Mouse (Mus musculus): ENCODE results near the gene Shank1. TPM values are rescaled to one million over a fixed set of nuclear protein-coding genes. Genes with fewer than 3 reads are reported as not detected.

Gene Shank1
- polyA plus RNA-seq, 1 experiment = 51.0 TPM

- Histone ChIP-seq H3K4me1 (ENCODE audit: control insufficient read depth, insufficient read depth, low read length) (peaks cover 25% of the 10 kb centered on the region), H3K27ac (ENCODE audit: insufficient read depth, low read depth, low read length) (no peak overlapping the region; the same call in 1 of the 2 replicates), H3K4me3 (ENCODE audit: insufficient read depth, low read depth, low read length) (peak overlapping the region; percentile 83)
- 81% methylated on average over 14 of the region's 14 CpGs for WGBS
- TF ChIP-seq POLR2A (IDR thresholded peaks at IDR 0.05; ENCODE audit: insufficient read depth, low read depth, low read length) (no peak), CTCF (IDR thresholded peaks at IDR 0.05; ENCODE audit: insufficient read depth, low read depth, low read length) (no peak)
Measured at GRCm38 (mm10) chr7:44303346-44304340, 6.4 kb upstream of the Shank1 start.

- peaks cover 26% of the 10 kb centered on the region for H3K4me1 ChIP-seq (ENCODE audit: control insufficient read depth, insufficient read depth, low read length)
- TF ChIP-seq POLR2A (IDR thresholded peaks at IDR 0.05; ENCODE audit: insufficient read depth, low read depth, low read length) = no peak
- no peak for TF ChIP-seq CTCF (IDR thresholded peaks at IDR 0.05; ENCODE audit: insufficient read depth, low read depth, low read length)
- H3K4me3 ChIP-seq (ENCODE audit: insufficient read depth, low read depth, low read length) = peak overlapping the region; percentile 83
- under 1% methylated on average over 25 of the region's 25 CpGs for WGBS
- peak overlapping the region; percentile 95 for H3K27ac ChIP-seq (ENCODE audit: insufficient read depth, low read depth, low read length)
Measured at GRCm38 (mm10) chr7:44304463-44304774, 5.6 kb upstream of the Shank1 start.

DNA sequence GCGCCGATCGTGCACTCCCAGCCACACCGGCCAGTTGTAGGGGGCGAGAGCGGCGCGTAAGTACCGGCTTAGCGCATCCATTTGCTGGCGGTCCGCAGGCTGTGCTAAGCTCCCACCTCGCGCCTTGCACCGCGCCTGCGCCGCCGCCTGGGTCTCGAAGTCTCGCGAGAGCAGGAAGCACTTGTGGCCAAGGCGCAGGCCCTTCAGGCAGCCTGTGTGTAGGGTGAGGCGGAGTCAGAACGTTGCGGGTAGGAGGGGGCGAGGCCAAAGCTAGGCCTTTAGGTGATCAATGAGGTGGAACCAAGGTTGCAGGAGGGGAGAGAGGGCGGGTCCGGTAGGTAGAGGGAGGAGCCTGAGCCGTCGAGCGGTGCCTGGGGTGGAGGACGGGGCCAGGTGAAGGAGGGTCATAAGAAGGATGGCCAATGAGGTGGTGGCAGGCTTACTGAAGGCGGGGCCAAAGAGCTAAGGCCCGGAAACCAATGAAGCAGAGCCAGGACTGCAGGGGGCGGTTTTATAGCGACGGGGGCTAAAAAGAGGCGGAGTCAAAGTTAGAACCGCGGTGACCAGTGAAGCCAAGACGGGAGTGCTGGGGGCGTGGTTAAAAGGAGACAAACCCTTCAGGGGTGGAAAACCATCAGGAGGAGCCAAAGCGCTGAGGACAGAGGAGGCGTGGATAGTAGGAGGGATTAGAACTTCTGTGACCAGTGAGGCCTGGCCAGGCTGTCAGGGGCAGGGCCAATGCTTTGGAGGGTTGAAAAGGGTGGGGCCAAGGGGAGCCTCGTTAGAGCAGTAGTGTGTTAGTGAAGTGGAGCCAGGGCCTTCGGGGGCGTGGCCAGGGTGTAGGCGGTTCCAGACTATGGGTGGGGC, 5.0 kb upstream of the Shank1 start:
- peak overlapping the region; percentile 95 for H3K27ac ChIP-seq (ENCODE audit: insufficient read depth, low read depth, low read length)
- TF ChIP-seq POLR2A (IDR thresholded peaks at IDR 0.05; ENCODE audit: insufficient read depth, low read depth, low read length) = peak; percentile 98
- peak; percentile 12; the same call in 1 of the 2 replicates for TF ChIP-seq CTCF (IDR thresholded peaks at IDR 0.05; ENCODE audit: insufficient read depth, low read depth, low read length)
- under 1% methylated on average over 49 of the region's 49 CpGs for WGBS
- H3K4me3 ChIP-seq (ENCODE audit: insufficient read depth, low read depth, low read length) = peak overlapping the region; percentile 83
- H3K4me1 ChIP-seq (ENCODE audit: control insufficient read depth, insufficient read depth, low read length) = peaks cover 26% of the 10 kb centered on the region

DNA sequence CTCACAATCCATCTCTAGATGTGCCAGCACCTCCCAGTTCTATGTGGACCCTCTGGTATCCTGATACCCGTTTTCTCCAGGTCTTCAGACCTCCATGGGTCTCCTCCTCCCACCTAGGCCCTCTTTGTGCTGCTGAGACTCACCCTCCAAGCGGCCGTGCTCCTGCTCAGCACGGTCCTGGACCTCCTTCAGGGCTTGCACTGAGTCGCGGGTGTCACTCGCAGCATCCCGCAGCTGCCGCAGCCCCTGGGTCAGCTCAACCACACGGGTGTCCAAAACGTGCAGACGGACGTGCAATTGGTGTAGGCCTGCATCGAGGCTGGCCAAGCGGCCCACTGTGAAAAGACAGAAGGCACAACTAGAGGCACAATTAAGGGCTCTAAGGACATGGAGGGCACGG, 4.4 kb upstream of the Shank1 start:
- 13% methylated on average over 16 of the region's 16 CpGs for WGBS
- no peak for TF ChIP-seq CTCF (IDR thresholded peaks at IDR 0.05; ENCODE audit: insufficient read depth, low read depth, low read length)
- no peak for TF ChIP-seq POLR2A (IDR thresholded peaks at IDR 0.05; ENCODE audit: insufficient read depth, low read depth, low read length)
- Histone ChIP-seq H3K4me3 (ENCODE audit: insufficient read depth, low read depth, low read length) (peak overlapping the region; percentile 83; the same call in 1 of the 2 replicates), H3K4me1 (ENCODE audit: control insufficient read depth, insufficient read depth, low read length) (peaks cover 26% of the 10 kb centered on the region), H3K27ac (ENCODE audit: insufficient read depth, low read depth, low read length) (peak overlapping the region; percentile 95)

DNA sequence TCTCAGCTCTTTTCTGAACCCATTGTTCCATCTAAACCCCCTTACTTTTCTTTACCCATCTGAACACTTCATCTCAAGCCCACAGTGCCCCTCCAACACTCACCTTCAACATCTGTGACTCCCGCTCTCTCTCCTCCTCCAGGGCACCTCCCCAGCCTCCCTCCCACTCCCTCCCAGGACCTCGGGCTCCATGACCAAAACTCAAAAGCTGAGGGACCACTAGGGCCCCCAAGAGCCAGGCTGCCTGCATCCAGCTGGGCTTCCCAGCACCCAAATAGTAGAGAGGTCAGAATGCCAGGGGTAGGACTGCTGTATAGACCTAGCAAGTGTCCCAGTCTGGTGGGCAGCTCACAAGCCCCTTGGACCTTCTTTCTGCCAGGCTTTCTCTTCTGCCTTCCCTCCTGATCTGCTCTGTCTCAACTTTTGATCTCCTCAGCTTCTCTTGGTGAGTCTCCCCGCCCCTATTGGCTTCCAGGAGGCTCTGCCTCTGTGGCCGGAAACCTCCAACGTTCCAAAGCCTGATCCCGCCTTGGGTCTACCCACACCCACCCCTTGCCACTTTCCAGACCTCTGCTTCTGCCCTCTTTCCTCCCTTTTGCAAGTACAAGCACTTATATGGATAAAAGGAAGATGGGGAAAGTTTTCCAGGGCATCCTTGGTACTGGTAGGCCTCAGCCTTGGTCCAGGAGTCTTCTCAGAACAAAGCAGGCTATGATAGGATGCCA, 3.4 kb upstream of the Shank1 start, which contains the start of gene Clec11a:
Gene Clec11a (minus strand): TSS at position 387 of the 725 bp plus-strand sequence.
- no peak for TF ChIP-seq CTCF (IDR thresholded peaks at IDR 0.05; ENCODE audit: insufficient read depth, low read depth, low read length)
- TF ChIP-seq POLR2A (IDR thresholded peaks at IDR 0.05; ENCODE audit: insufficient read depth, low read depth, low read length) = no peak
- WGBS = 68% methylated on average over 6 of the region's 6 CpGs
- Histone ChIP-seq H3K4me3 (ENCODE audit: insufficient read depth, low read depth, low read length) (peak within 1 kb of the TSS; percentile 83; the same call in 1 of the 2 replicates), H3K4me1 (ENCODE audit: control insufficient read depth, insufficient read depth, low read length) (peaks cover 31% of the 10 kb centered on the region), H3K27ac (ENCODE audit: insufficient read depth, low read depth, low read length) (peak within 1 kb of the TSS; percentile 95)

- WGBS = 57% methylated on average over 9 of the region's 9 CpGs
- Histone ChIP-seq H3K27ac (ENCODE audit: insufficient read depth, low read depth, low read length) (no peak overlapping the region), H3K4me1 (ENCODE audit: control insufficient read depth, insufficient read depth, low read length) (peaks cover 39% of the 10 kb centered on the region), H3K4me3 (ENCODE audit: insufficient read depth, low read depth, low read length) (no peak overlapping the region)
- TF ChIP-seq CTCF (IDR thresholded peaks at IDR 0.05; ENCODE audit: insufficient read depth, low read depth, low read length) (no peak), POLR2A (IDR thresholded peaks at IDR 0.05; ENCODE audit: insufficient read depth, low read depth, low read length) (no peak)
Measured at GRCm38 (mm10) chr7:44307261-44308020, 2.6 kb upstream of the Shank1 start.

DNA sequence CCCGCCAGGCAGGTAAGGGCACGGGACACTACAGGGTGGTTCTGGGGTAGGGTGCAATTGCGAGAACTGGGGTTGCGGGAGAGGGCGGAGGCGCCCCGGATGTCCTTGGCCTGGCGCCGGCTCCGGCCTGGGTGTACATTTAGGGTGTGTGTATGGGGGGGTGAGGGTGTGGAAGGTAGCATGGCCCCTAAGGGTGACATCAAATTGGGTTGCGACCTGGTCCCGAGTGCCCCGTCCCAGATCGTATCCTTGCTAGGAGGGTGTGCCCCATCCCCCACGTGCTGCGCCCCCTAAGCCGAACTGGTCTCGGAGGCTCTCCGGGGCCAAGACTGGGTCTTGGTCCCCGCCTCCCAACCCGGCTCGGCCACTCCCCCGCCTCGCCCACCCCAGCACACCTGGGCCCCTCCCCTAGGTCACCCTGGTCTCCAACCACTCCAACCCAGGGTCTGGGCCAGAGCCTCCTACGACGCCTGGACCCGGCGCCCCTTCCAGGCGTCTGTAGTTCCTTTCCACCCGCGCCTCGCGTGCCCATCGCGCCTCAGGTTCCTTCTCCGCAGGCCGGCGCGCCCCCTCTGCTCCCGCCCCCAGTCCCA, 328 bp downstream of the Shank1 start:
- peak overlapping the region; percentile 85 for H3K27ac ChIP-seq (ENCODE audit: insufficient read depth, low read depth, low read length)
- H3K4me1 ChIP-seq (ENCODE audit: control insufficient read depth, insufficient read depth, low read length) = peaks cover 39% of the 10 kb centered on the region
- TF ChIP-seq POLR2A (IDR thresholded peaks at IDR 0.05; ENCODE audit: insufficient read depth, low read depth, low read length) (0 out of 2 replicates have a peak, but pooled peaks have one; percentile 27), CTCF (IDR thresholded peaks at IDR 0.05; ENCODE audit: insufficient read depth, low read depth, low read length) (no peak)
- 1% methylated on average over 38 of the region's 40 CpGs for WGBS
- H3K4me3 ChIP-seq (ENCODE audit: insufficient read depth, low read depth, low read length) = peak overlapping the region; percentile 75
